Mouse (Mus musculus) MEL (cell line): ENCODE measurements at regions not wholly inside any gene's neighbourhood (a gene's known extent, or its start where the extent isn't known, plus 50 kb on each side); places are given as distances from the start of the nearest gene placed in this dataset.

Source experiments
- DNase-seq: peaks from one replicate; pipeline ENCODE4 v3.0.0; 2011; ENCODE audit warnings: low read depth, low spot score
- H3K27ac ChIP-seq: 2 replicates; pipeline ENCODE4 v1.5.1; 2012; ENCODE audit warnings: low read depth, mild to moderate bottlenecking, control low read depth, low read length, moderate library complexity; ENCODE audit not compliant: control insufficient read depth
- H3K27me3 ChIP-seq, 2 experiments: fragments of 150-350 bp in 1 of 2; sonication (generic) in 1 of 2; 2 replicates each; pipeline ENCODE4 v1.6.1; 2012; ENCODE audit warnings: low read length in 2 of 2, mild to moderate bottlenecking in 2 of 2, improper control_type of control experiment in 1 of 2, moderate library complexity in 1 of 2; ENCODE audit not compliant: insufficient read depth in 2 of 2, control insufficient read depth in 1 of 2
- H3K36me3 ChIP-seq, 2 experiments: 2 replicates each; pipeline ENCODE4 v1.6.1; 2012 to 2014; ENCODE audit warnings: low read length in 2 of 2, improper control_type of control experiment in 1 of 2, inconsistent platforms in 1 of 2, mild to moderate bottlenecking in 1 of 2; ENCODE audit not compliant: insufficient read depth in 2 of 2, control insufficient read depth in 1 of 2
- H3K4me1 ChIP-seq, 2 experiments: fragments of 150-350 bp in 1 of 2; sonication (generic) in 1 of 2; 2 replicates each; pipeline ENCODE4 v1.6.1; 2012; ENCODE audit warnings: low read length in 2 of 2, improper control_type of control experiment in 1 of 2, mild to moderate bottlenecking in 1 of 2; ENCODE audit not compliant: insufficient read depth in 2 of 2, control insufficient read depth in 1 of 2
- H3K4me3 ChIP-seq, 2 experiments: fragments of 150-350 bp in 1 of 2; sonication (generic) in 1 of 2; 2 replicates each; pipeline ENCODE4 v1.5.1; 2012; ENCODE audit warnings: low read depth in 2 of 2, low read length in 2 of 2, mild to moderate bottlenecking in 2 of 2, moderate library complexity in 2 of 2, control low read depth in 1 of 2, improper control_type of control experiment in 1 of 2; ENCODE audit not compliant: control insufficient read depth in 1 of 2, insufficient read depth in 1 of 2
- H3K79me2 ChIP-seq: 2 replicates; pipeline ENCODE4 v1.6.1; 2012; ENCODE audit warnings: mild to moderate bottlenecking, low read length, moderate library complexity; ENCODE audit not compliant: control insufficient read depth, poor library complexity, insufficient read depth
- H3K9ac ChIP-seq: 2 replicates; pipeline ENCODE4 v1.6.1; 2012; ENCODE audit warnings: low read depth, mild to moderate bottlenecking, control low read depth, low read length, moderate library complexity; ENCODE audit not compliant: control insufficient read depth, poor library complexity, severe bottlenecking
- H3K9me3 ChIP-seq: fragments of 150-350 bp; sonication (generic); replicated peaks from 2 replicates; pipeline ENCODE4 v1.6.1; 2012; ENCODE audit warnings: mild to moderate bottlenecking, low read length, improper control_type of control experiment, moderate library complexity; ENCODE audit not compliant: insufficient read depth
- BHLHE40 ChIP-seq: IDR thresholded peaks from 2 replicates; pipeline ENCODE4 v1.6.1; 2012; ENCODE audit warnings: low read depth, mild to moderate bottlenecking, inconsistent platforms, low read length, improper control_type of control experiment, borderline replicate concordance
- CHD1 ChIP-seq: IDR thresholded peaks from 2 replicates; pipeline ENCODE4 v1.6.1; 2012; ENCODE audit warnings: low read depth, mild to moderate bottlenecking, inconsistent platforms, low read length, improper control_type of control experiment
- CTCF ChIP-seq, 3 experiments: IDR thresholded peaks in 2 of 3; conservative IDR thresholded peaks in 1 of 3; 2 replicates each; pipeline ENCODE4 v1.5.1; 2011 to 2012; ENCODE audit warnings: low read length in 3 of 3, low read depth in 2 of 3, mild to moderate bottlenecking in 2 of 3, improper control_type of control experiment in 1 of 3, inconsistent platforms in 1 of 3, mixed read lengths in 1 of 3, moderate library complexity in 1 of 3; ENCODE audit not compliant: control insufficient read depth in 1 of 3, insufficient read depth in 1 of 3, poor library complexity in 1 of 3, severe bottlenecking in 1 of 3
- E2F4 ChIP-seq: IDR thresholded peaks from 2 replicates; pipeline ENCODE4 v1.6.1; 2011; ENCODE audit warnings: low read depth, low read length, improper control_type of control experiment, borderline replicate concordance
- EP300 ChIP-seq, 2 experiments: IDR thresholded peaks; 2 replicates each; pipeline ENCODE4 v1.6.1; 2011; ENCODE audit warnings: improper control_type of control experiment in 2 of 2, low read length in 2 of 2, low read depth in 1 of 2, mild to moderate bottlenecking in 1 of 2
- ETS1 ChIP-seq: IDR thresholded peaks from 2 replicates; pipeline ENCODE4 v1.6.1; 2012; ENCODE audit warnings: low read depth, mild to moderate bottlenecking, inconsistent platforms, low read length, improper control_type of control experiment, moderate library complexity
- GABPA ChIP-seq: IDR thresholded peaks from 2 replicates; pipeline ENCODE4 v1.6.1; 2012; ENCODE audit warnings: low read depth, mild to moderate bottlenecking, inconsistent platforms, low read length, improper control_type of control experiment, moderate library complexity
- GATA1 ChIP-seq: IDR thresholded peaks from 2 replicates; pipeline ENCODE4 v1.6.1; 2011; ENCODE audit warnings: low read depth, low read length, improper control_type of control experiment
- MAFK ChIP-seq: IDR thresholded peaks from 2 replicates; pipeline ENCODE4 v1.6.1; 2011; ENCODE audit warnings: low read depth, mild to moderate bottlenecking, low read length, improper control_type of control experiment, borderline replicate concordance
- MAX ChIP-seq: IDR thresholded peaks from 2 replicates; pipeline ENCODE4 v1.6.1; 2011; ENCODE audit warnings: low read length, improper control_type of control experiment
- MAZ ChIP-seq: IDR thresholded peaks from 2 replicates; pipeline ENCODE4 v1.6.1; 2012; ENCODE audit warnings: low read depth, mild to moderate bottlenecking, inconsistent platforms, low read length, improper control_type of control experiment
- MEF2A ChIP-seq: IDR thresholded peaks from 2 replicates; pipeline ENCODE4 v1.6.1; 2014; ENCODE audit warnings: low read depth, mild to moderate bottlenecking, inconsistent platforms, low read length, improper control_type of control experiment; ENCODE audit not compliant: poor library complexity, insufficient replicate concordance, severe bottlenecking; ENCODE audit errors: extremely low read depth
- MXI1 ChIP-seq: IDR thresholded peaks from 2 replicates; pipeline ENCODE4 v1.6.1; 2011; ENCODE audit warnings: mild to moderate bottlenecking, low read depth, low read length, improper control_type of control experiment
- MYC ChIP-seq: IDR thresholded peaks from 2 replicates; pipeline ENCODE4 v1.6.1; 2011; ENCODE audit warnings: low read depth, mild to moderate bottlenecking, low read length, improper control_type of control experiment, moderate library complexity
- NELFE ChIP-seq: IDR thresholded peaks from 2 replicates; pipeline ENCODE4 v1.6.1; 2011; ENCODE audit warnings: low read depth, low read length, improper control_type of control experiment
- POLR2AphosphoS2 ChIP-seq: IDR thresholded peaks from 2 replicates; pipeline ENCODE4 v1.6.1; 2011; ENCODE audit warnings: low read length, improper control_type of control experiment
- POLR2AphosphoS5 ChIP-seq: IDR thresholded peaks from 2 replicates; pipeline ENCODE4 v1.6.1; 2012; ENCODE audit warnings: low read depth, borderline replicate concordance, mild to moderate bottlenecking, inconsistent platforms, low read length, moderate library complexity, mixed read lengths
- RAD21 ChIP-seq: IDR thresholded peaks from 2 replicates; pipeline ENCODE4 v1.6.1; 2011; ENCODE audit warnings: mild to moderate bottlenecking, low read depth, low read length, improper control_type of control experiment
- RCOR1 ChIP-seq: IDR thresholded peaks from 2 replicates; pipeline ENCODE4 v1.6.1; 2012; ENCODE audit warnings: low read depth, mild to moderate bottlenecking, inconsistent platforms, low read length, improper control_type of control experiment
- TAL1 ChIP-seq: IDR thresholded peaks from 2 replicates; pipeline ENCODE4 v1.6.1; 2012; ENCODE audit warnings: mild to moderate bottlenecking, inconsistent platforms, low read length, moderate library complexity, mixed read lengths
- TBP ChIP-seq: IDR thresholded peaks from 2 replicates; pipeline ENCODE4 v1.8.0; 2011; ENCODE audit warnings: low read depth, low read length, improper control_type of control experiment
- UBTF ChIP-seq: IDR thresholded peaks from 2 replicates; pipeline ENCODE4 v1.6.1; 2012; ENCODE audit warnings: low read depth, mild to moderate bottlenecking, inconsistent platforms, low read length, improper control_type of control experiment, moderate library complexity, borderline replicate concordance; ENCODE audit not compliant: insufficient read depth
- USF1 ChIP-seq: IDR thresholded peaks from 2 replicates; pipeline ENCODE4 v1.6.1; 2014; ENCODE audit warnings: low read depth, mild to moderate bottlenecking, inconsistent platforms, low read length, improper control_type of control experiment, moderate library complexity
- USF2 ChIP-seq, 2 experiments: IDR thresholded peaks; 2 replicates each; pipeline ENCODE4 v1.6.1; 2011 to 2012; ENCODE audit warnings: improper control_type of control experiment in 2 of 2, low read length in 2 of 2, borderline replicate concordance in 1 of 2, inconsistent platforms in 1 of 2, low read depth in 1 of 2, mild to moderate bottlenecking in 1 of 2; ENCODE audit not compliant: insufficient read depth in 1 of 2
- ZC3H11A ChIP-seq: IDR thresholded peaks from 2 replicates; pipeline ENCODE4 v1.6.1; 2012; ENCODE audit warnings: low read depth, mild to moderate bottlenecking, inconsistent platforms, low read length, improper control_type of control experiment
- ZMIZ1 ChIP-seq: IDR thresholded peaks from 2 replicates; pipeline ENCODE4 v1.6.1; 2012; ENCODE audit warnings: low read depth, mild to moderate bottlenecking, inconsistent platforms, low read length, improper control_type of control experiment, moderate library complexity
- ZNF384 ChIP-seq: IDR thresholded peaks from 2 replicates; pipeline ENCODE4 v1.6.1; 2012; ENCODE audit warnings: low read depth, mild to moderate bottlenecking, inconsistent platforms, low read length, improper control_type of control experiment

GRCm38 (mm10) chr2:17117292-17117691 lies 614.0 kb downstream of the Nebl start:
- Histone ChIP-seq H3K36me3 (no peaks in the 10 kb centered on the region), H3K9ac (no peak overlapping the region), H3K9me3 (no peaks in the 10 kb centered on the region), H3K4me3 (no peak overlapping the region), H3K27ac (no peak overlapping the region), H3K79me2 (no peaks in the 10 kb centered on the region), H3K27me3 (no peaks in the 10 kb centered on the region), H3K4me1 (no peaks in the 10 kb centered on the region)
- TF ChIP-seq CTCF (IDR thresholded peaks at IDR 0.05 in 2 of 3, conservative IDR thresholded peaks at IDR 0.05 in 1 of 3; ENCODE audit: control insufficient read depth in 1 of 3, insufficient read depth in 1 of 3, low read depth in 2 of 3, low read length in 3 of 3, poor library complexity in 1 of 3, severe bottlenecking in 1 of 3) (no peak), NELFE (no peak), MEF2A (no peak), MAZ (no peak), GABPA (no peak), USF1 (no peak), ZMIZ1 (no peak), POLR2AphosphoS2 (no peak), E2F4 (no peak), UBTF (no peak), MAX (no peak), MAFK (no peak), POLR2AphosphoS5 (no peak), GATA1 (no peak), MXI1 (no peak), USF2 (IDR thresholded peaks at IDR 0.05; ENCODE audit: borderline replicate concordance in 1 of 2, insufficient read depth in 1 of 2, low read depth in 1 of 2, low read length in 2 of 2) (no peak), ZNF384 (no peak)
- no peak for DNase-seq

- no peaks in the 10 kb centered on the region for H3K27me3 ChIP-seq
- no peaks in the 10 kb centered on the region for H3K79me2 ChIP-seq
- H3K27ac ChIP-seq = no peak overlapping the region
- H3K9me3 ChIP-seq = no peaks in the 10 kb centered on the region
- H3K9ac ChIP-seq = no peak overlapping the region
- no peaks in the 10 kb centered on the region for H3K4me1 ChIP-seq
- TF ChIP-seq USF1 (no peak), CHD1 (no peak), TAL1 (no peak), ZMIZ1 (no peak), MAFK (no peak), RAD21 (no peak), BHLHE40 (no peak), ZC3H11A (no peak), E2F4 (no peak), MYC (no peak), ETS1 (no peak), MXI1 (no peak), EP300 (IDR thresholded peaks at IDR 0.05; ENCODE audit: low read depth in 1 of 2, low read length in 2 of 2) (no peak), RCOR1 (no peak), MEF2A (no peak), GABPA (no peak), TBP (no peak)
- no peak for DNase-seq
- no peaks in the 10 kb centered on the region for H3K36me3 ChIP-seq
- no peak overlapping the region for H3K4me3 ChIP-seq
These were observed 620.1 kb downstream of the Nebl start for GRCm38 (mm10) chr2:17111177-17111576.
